Mouse (Mus musculus): ENCODE data around the gene Pigk. TPM values are rescaled to one million over a fixed set of nuclear protein-coding genes. Genes with fewer than 3 reads are reported as not detected.

The Pigk gene
- polyA plus RNA-seq, 1 experiment from 2014 or later = 44.6 TPM

DNA sequence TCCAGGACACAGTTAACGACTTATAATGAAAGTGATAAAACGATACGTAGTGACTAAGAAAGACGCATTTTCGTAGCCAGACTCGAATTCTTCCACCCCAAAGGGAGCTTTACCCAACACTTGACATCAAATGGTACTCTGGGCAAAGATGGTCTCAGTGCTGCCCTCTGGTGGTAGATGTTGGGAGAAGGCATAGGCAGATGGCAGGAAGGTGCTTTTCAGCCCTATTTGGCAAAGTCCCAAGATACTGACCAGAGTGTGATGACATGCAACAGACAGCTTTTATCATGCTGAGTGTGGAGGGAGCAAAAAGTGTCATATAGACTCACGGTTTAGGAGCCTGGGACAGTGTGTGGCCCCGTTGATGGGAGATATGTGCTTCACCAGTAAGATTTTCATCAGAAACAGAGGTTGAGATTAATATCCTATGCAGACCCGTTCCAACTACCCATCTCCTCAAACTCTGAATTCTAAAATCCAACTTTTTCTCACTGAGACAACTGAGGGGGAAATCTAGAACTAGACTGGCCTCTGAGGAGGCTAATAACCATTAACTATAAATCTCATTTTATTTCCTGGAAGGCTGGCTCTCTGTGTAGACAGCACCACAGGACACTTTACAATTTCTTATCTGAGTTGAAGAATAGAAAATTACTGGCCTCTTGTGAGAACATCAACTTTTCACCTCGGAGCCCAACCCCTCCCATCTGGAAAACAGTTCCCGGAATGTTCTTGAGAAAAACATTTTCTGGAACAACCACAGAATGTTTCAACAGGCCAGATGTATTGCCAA, 244.7 kb downstream of the Pigk start:
- Histone ChIP-seq H3K27ac (ENCODE audit: low read length) (peak overlapping the region; percentile 28), H3K36me3 (ENCODE audit: insufficient read depth, low read length) (no peaks in the 10 kb centered on the region), H3K4me2 (replicated peaks; ENCODE audit: low read depth, low read length) (no peak overlapping the region), H3K9me3 (ENCODE audit: low read length) (no peaks in the 10 kb centered on the region), H3K9ac (replicated peaks; ENCODE audit: low read depth) (no peak overlapping the region), H3K4me3 (ENCODE audit: low read depth, low read length) (no peak overlapping the region), H3K4me1 (ENCODE audit: insufficient read depth, low read depth, low read length) (no peaks in the 10 kb centered on the region), H3K27me3 (replicated peaks; ENCODE audit: insufficient read depth, low read length) (no peaks in the 10 kb centered on the region)
- DNase-seq (ENCODE audit: low spot score) = peak; percentile 51
- WGBS = 56% methylated on average over 11 of the region's 11 CpGs
- peak; percentile 66 for ATAC-seq
- TF ChIP-seq EP300 (IDR thresholded peaks at IDR 0.05) = peak; percentile 49
- TF ChIP-seq CTCF (IDR thresholded peaks at IDR 0.05) = peak; percentile 79

DNA sequence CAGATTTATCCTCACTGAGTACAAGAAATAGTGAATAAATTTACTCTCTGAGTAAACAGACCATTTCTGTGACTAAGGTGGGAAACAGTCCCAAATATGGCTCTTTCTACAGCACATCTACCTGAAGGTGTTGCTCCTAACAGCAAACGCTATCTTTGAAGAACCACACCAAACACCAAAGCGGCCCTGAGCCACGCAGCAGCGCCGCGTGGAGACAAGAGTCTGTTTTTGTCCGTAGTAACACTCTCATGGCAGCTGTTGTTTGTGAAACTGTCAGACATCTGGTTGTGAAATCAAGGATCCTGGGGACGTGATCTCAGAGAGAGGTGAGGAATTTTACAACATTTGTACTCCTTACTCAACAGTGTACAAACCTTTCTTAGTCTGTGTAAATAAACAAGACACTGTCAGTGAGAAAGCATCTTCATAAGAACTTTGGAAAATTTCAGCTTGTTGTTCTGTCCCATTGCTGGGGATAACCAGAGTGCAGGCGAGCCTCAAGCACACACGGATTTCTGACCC, 248.0 kb downstream of the Pigk start:
- Histone ChIP-seq H3K9me3 (ENCODE audit: low read length) (no peaks in the 10 kb centered on the region), H3K9ac (replicated peaks; ENCODE audit: low read depth) (no peak overlapping the region), H3K4me2 (replicated peaks; ENCODE audit: low read depth, low read length) (no peak overlapping the region), H3K4me1 (ENCODE audit: insufficient read depth, low read depth, low read length) (no peaks in the 10 kb centered on the region), H3K27ac (ENCODE audit: low read length) (no peak overlapping the region), H3K4me3 (ENCODE audit: low read depth, low read length) (no peak overlapping the region), H3K27me3 (replicated peaks; ENCODE audit: insufficient read depth, low read length) (no peaks in the 10 kb centered on the region), H3K36me3 (ENCODE audit: insufficient read depth, low read length) (no peaks in the 10 kb centered on the region)
- WGBS = 50% methylated on average over 10 of the region's 10 CpGs
- DNase-seq (ENCODE audit: low spot score) (peak; percentile 58), ATAC-seq (peak; percentile 42)
- TF ChIP-seq CTCF (IDR thresholded peaks at IDR 0.05) (no peak), EP300 (IDR thresholded peaks at IDR 0.05) (peak; percentile 66; the same call in 1 of the 2 replicates)

- WGBS = 54% methylated on average over 16 of the region's 16 CpGs
Measured at GRCm38 (mm10) chr3:152969774-152970347, 256.0 kb downstream of the Pigk start.

DNA sequence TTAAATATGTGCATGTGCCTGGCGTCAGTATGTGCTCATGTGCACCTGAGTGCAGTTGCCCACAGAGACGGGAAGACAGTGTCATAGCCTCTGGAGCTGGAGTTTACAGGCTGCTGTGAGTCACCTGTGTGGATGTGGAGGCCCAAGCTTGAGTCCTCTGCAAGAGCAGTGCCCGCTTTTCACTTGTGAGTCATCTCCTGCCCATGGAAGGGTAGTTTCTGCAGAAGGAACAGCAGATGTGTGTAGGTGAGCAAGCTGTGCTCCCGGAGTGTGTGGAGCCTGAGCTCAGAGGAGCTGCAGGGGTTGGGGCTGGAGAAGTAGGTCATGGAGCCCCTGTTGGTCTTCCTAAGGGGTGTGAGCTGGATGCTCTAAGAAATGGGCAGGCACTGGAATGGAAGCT, 257.5 kb downstream of the Pigk start:
- Histone ChIP-seq H3K4me1 (ENCODE audit: insufficient read depth, low read depth, low read length) (no peaks in the 10 kb centered on the region), H3K9ac (replicated peaks; ENCODE audit: low read depth) (no peak overlapping the region), H3K4me3 (ENCODE audit: low read depth, low read length) (no peak overlapping the region), H3K27ac (ENCODE audit: low read length) (no peak overlapping the region), H3K27me3 (replicated peaks; ENCODE audit: insufficient read depth, low read length) (no peaks in the 10 kb centered on the region), H3K36me3 (ENCODE audit: insufficient read depth, low read length) (no peaks in the 10 kb centered on the region), H3K9me3 (ENCODE audit: low read length) (no peaks in the 10 kb centered on the region), H3K4me2 (replicated peaks; ENCODE audit: low read depth, low read length) (no peak overlapping the region)
- TF ChIP-seq EP300 (IDR thresholded peaks at IDR 0.05) (no peak), CTCF (IDR thresholded peaks at IDR 0.05) (no peak)
- ATAC-seq (no peak), DNase-seq (ENCODE audit: low spot score) (no peak)
- 83% methylated on average over 4 of the region's 4 CpGs for WGBS

More at GRCm38 (mm10) chr3:152969774-152970347, 256.0 kb downstream of the Pigk start:
- Histone ChIP-seq H3K27me3 (replicated peaks; ENCODE audit: insufficient read depth, low read length) (no peaks in the 10 kb centered on the region), H3K27ac (ENCODE audit: low read length) (no peak overlapping the region), H3K4me2 (replicated peaks; ENCODE audit: low read depth, low read length) (no peak overlapping the region), H3K9ac (replicated peaks; ENCODE audit: low read depth) (no peak overlapping the region), H3K4me1 (ENCODE audit: insufficient read depth, low read depth, low read length) (no peaks in the 10 kb centered on the region), H3K4me3 (ENCODE audit: low read depth, low read length) (no peak overlapping the region), H3K9me3 (ENCODE audit: low read length) (no peaks in the 10 kb centered on the region), H3K36me3 (ENCODE audit: insufficient read depth, low read length) (no peaks in the 10 kb centered on the region)
- no peak for ATAC-seq
- no peak for DNase-seq (ENCODE audit: low spot score)
- TF ChIP-seq EP300 (IDR thresholded peaks at IDR 0.05) (no peak), CTCF (IDR thresholded peaks at IDR 0.05) (no peak)

DNA sequence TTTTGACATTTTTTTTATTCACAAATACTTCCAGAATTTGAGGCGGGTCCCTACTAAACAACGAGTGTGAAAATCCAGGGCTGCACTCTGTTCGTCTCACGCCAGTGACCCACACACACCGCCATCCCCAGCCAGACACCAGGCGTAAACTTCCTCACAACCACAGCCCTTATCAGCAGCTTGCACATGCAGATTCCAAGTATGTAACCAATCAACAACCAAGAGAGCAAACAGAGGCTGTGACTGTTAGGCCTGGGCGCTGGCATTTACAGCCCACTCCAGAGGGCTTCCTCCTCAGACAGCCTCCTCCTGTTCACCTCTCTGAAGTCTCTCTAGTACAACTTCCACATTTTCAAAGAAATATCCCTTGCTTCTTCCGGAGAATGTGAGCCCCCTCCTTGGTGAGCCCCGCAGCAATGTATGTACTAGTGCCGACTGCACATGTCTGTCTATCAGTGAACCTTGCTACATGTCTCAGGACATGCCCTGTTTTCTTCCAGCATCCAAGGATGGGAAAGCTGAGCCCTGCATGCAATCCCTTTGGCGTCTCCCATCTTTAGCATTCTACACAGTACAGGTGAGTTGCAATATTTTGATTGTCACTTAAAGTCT, 265.7 kb downstream of the Pigk start:
- Histone ChIP-seq H3K36me3 (ENCODE audit: insufficient read depth, low read length) (no peaks in the 10 kb centered on the region), H3K27me3 (replicated peaks; ENCODE audit: insufficient read depth, low read length) (peaks cover 4% of the 10 kb centered on the region; the same call in 1 of the 2 replicates), H3K4me3 (ENCODE audit: low read depth, low read length) (no peak overlapping the region), H3K4me2 (replicated peaks; ENCODE audit: low read depth, low read length) (no peak overlapping the region), H3K9me3 (ENCODE audit: low read length) (no peaks in the 10 kb centered on the region), H3K4me1 (ENCODE audit: insufficient read depth, low read depth, low read length) (no peaks in the 10 kb centered on the region), H3K27ac (ENCODE audit: low read length) (no peak overlapping the region), H3K9ac (replicated peaks; ENCODE audit: low read depth) (no peak overlapping the region)
- WGBS = 38% methylated on average over 11 of the region's 11 CpGs
- TF ChIP-seq EP300 (IDR thresholded peaks at IDR 0.05) (no peak), CTCF (IDR thresholded peaks at IDR 0.05) (no peak)
- peak; percentile 24 for DNase-seq (ENCODE audit: low spot score)
- ATAC-seq = peak; percentile 63

DNA sequence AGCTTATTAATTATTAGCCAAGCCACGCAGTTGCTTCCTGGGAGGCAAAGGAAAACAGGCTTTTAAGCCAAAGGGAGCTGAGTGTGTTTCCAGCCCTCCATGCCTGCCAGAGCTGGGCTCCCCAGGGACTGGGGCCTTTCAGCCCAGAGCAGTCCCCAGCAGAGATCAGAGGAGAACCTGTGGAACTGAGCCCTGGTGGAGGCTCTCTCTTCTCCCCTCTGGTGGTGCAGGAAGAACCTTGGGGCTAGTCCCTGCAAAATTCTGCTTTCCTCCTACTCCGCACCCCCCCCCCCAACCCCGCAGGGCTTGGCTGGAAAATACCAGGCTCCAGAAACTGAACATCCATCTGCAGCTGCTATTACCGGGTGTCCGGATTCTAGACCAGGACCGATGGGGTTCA, 266.5 kb downstream of the Pigk start:
- Histone ChIP-seq H3K4me3 (ENCODE audit: low read depth, low read length) (peak overlapping the region; percentile 32; the same call in 1 of the 2 replicates), H3K9ac (replicated peaks; ENCODE audit: low read depth) (no peak overlapping the region), H3K36me3 (ENCODE audit: insufficient read depth, low read length) (no peaks in the 10 kb centered on the region), H3K27me3 (replicated peaks; ENCODE audit: insufficient read depth, low read length) (peaks cover 4% of the 10 kb centered on the region; the same call in 1 of the 2 replicates), H3K4me1 (ENCODE audit: insufficient read depth, low read depth, low read length) (no peaks in the 10 kb centered on the region), H3K27ac (ENCODE audit: low read length) (no peak overlapping the region), H3K4me2 (replicated peaks; ENCODE audit: low read depth, low read length) (peak overlapping the region; percentile 56), H3K9me3 (ENCODE audit: low read length) (no peaks in the 10 kb centered on the region)
- TF ChIP-seq CTCF (IDR thresholded peaks at IDR 0.05) (0 out of 2 replicates have a peak, but pooled peaks have one; percentile 3), EP300 (IDR thresholded peaks at IDR 0.05) (no peak)
- 21% methylated on average over 5 of the region's 6 CpGs for WGBS
- ATAC-seq = no peak
- no peak for DNase-seq (ENCODE audit: low spot score)
